Mouse (Mus musculus): Measurements from ENCODE around the gene Oaz3. TPM values are rescaled to one million over a fixed set of nuclear protein-coding genes. Genes with fewer than 3 reads are reported as not detected.

Gene Oaz3
- total and polyA plus RNA-seq, 3 experiments = 0.89 to 0.91 TPM; not detected in 1

- no peak for DNase-seq (ENCODE audit: low read depth, low spot score)
- peaks cover 3 to 32% of the 10 kb centered on the region in 2 experiments; a peak in 3 of 4 replicates for H3K4me1 ChIP-seq (ENCODE audit: control insufficient read depth in 1 of 2, insufficient read depth in 2 of 2, low read length in 2 of 2)
- peaks cover 0 to 13% of the 10 kb centered on the region in 2 experiments; a peak in 2 of 4 replicates for H3K36me3 ChIP-seq (ENCODE audit: control insufficient read depth in 1 of 2, insufficient read depth in 2 of 2, low read length in 2 of 2)
- TF ChIP-seq NRF1 (IDR thresholded peaks at IDR 0.05; ENCODE audit: insufficient read depth, low read depth, low read length, poor library complexity, severe bottlenecking) (no peak), MAFK (IDR thresholded peaks at IDR 0.05; ENCODE audit: borderline replicate concordance, low read depth, low read length) (no peak)
- no peaks in the 10 kb centered on the region for H3K79me2 ChIP-seq (ENCODE audit: control insufficient read depth, insufficient read depth, low read length, poor library complexity)
- H3K27ac ChIP-seq (ENCODE audit: control insufficient read depth, low read depth, low read length) = no peak overlapping the region
- no peak overlapping the region for H3K4me3 ChIP-seq (ENCODE audit: control insufficient read depth in 1 of 2, insufficient read depth in 1 of 2, low read depth in 2 of 2, low read length in 2 of 2)
- H3K9ac ChIP-seq (ENCODE audit: control insufficient read depth, low read depth, low read length, poor library complexity, severe bottlenecking) = no peak overlapping the region
- H3K27me3 ChIP-seq (ENCODE audit: control insufficient read depth in 1 of 2, insufficient read depth in 2 of 2, low read length in 2 of 2) = no peaks in the 10 kb centered on the region
- H3K9me3 ChIP-seq (replicated peaks; ENCODE audit: insufficient read depth, low read length) = no peaks in the 10 kb centered on the region
These were observed 40.2 kb upstream of the Oaz3 start for GRCm38 (mm10) chr3:94483790-94484439.

- H3K36me3 ChIP-seq (ENCODE audit: control insufficient read depth in 1 of 2, insufficient read depth in 2 of 2, low read length in 2 of 2) = peaks cover 0 to 13% of the 10 kb centered on the region in 2 experiments; a peak in 2 of 4 replicates
- peak; percentile 99 for DNase-seq (ENCODE audit: low read depth, low spot score)
- 0 out of 2 replicates have a peak overlapping the region, but pooled peaks have one; percentile 6 for H3K27ac ChIP-seq (ENCODE audit: control insufficient read depth, low read depth, low read length)
- H3K9ac ChIP-seq (ENCODE audit: control insufficient read depth, low read depth, low read length, poor library complexity, severe bottlenecking) = no peak overlapping the region
- H3K4me3 ChIP-seq (ENCODE audit: control insufficient read depth in 1 of 2, insufficient read depth in 1 of 2, low read depth in 2 of 2, low read length in 2 of 2) = no peak overlapping the region
- no peaks in the 10 kb centered on the region for H3K9me3 ChIP-seq (replicated peaks; ENCODE audit: insufficient read depth, low read length)
- H3K4me1 ChIP-seq (ENCODE audit: control insufficient read depth in 1 of 2, insufficient read depth in 2 of 2, low read length in 2 of 2) = peaks cover 3 to 32% of the 10 kb centered on the region in 2 experiments; a peak in 3 of 4 replicates
- no peaks in the 10 kb centered on the region for H3K79me2 ChIP-seq (ENCODE audit: control insufficient read depth, insufficient read depth, low read length, poor library complexity)
- no peaks in the 10 kb centered on the region for H3K27me3 ChIP-seq (ENCODE audit: control insufficient read depth in 1 of 2, insufficient read depth in 2 of 2, low read length in 2 of 2)
- TF ChIP-seq RAD21 (IDR thresholded peaks at IDR 0.05; ENCODE audit: low read depth, low read length) (no peak), POLR2AphosphoS5 (IDR thresholded peaks at IDR 0.05; ENCODE audit: borderline replicate concordance, low read depth, low read length) (no peak), MAX (IDR thresholded peaks at IDR 0.05; ENCODE audit: low read length) (peak; percentile 28; the same call in 1 of the 2 replicates), TBP (IDR thresholded peaks at IDR 0.05; ENCODE audit: low read depth, low read length) (no peak), RCOR1 (IDR thresholded peaks at IDR 0.05; ENCODE audit: low read depth, low read length) (peak; percentile 87), CHD1 (IDR thresholded peaks at IDR 0.05; ENCODE audit: low read depth, low read length) (no peak), MAZ (IDR thresholded peaks at IDR 0.05; ENCODE audit: low read depth, low read length) (no peak; the same call in 1 of the 2 replicates), MAFK (IDR thresholded peaks at IDR 0.05; ENCODE audit: borderline replicate concordance, low read depth, low read length) (no peak), KAT2A (conservative IDR thresholded peaks at IDR 0.05; ENCODE audit: low read depth, low read length) (no peak), SMC3 (IDR thresholded peaks at IDR 0.05; ENCODE audit: low read depth, low read length) (peak; percentile 16; the same call in 1 of the 2 replicates), MEF2A (IDR thresholded peaks at IDR 0.05; ENCODE audit: extremely low read depth, insufficient replicate concordance, low read depth, low read length, poor library complexity, severe bottlenecking) (no peak), BHLHE40 (IDR thresholded peaks at IDR 0.05; ENCODE audit: borderline replicate concordance, low read depth, low read length) (no peak), NELFE (IDR thresholded peaks at IDR 0.05; ENCODE audit: low read depth, low read length) (no peak), ETS1 (IDR thresholded peaks at IDR 0.05; ENCODE audit: low read depth, low read length) (peak; percentile 90), ELF1 (IDR thresholded peaks at IDR 0.05; ENCODE audit: low read depth, low read length) (0 out of 2 replicates have a peak, but pooled peaks have one; percentile 30), USF1 (IDR thresholded peaks at IDR 0.05; ENCODE audit: low read depth, low read length) (no peak), UBTF (IDR thresholded peaks at IDR 0.05; ENCODE audit: borderline replicate concordance, insufficient read depth, low read depth, low read length) (no peak), CTCF (IDR thresholded peaks at IDR 0.05 in 2 of 3, conservative IDR thresholded peaks at IDR 0.05 in 1 of 3; ENCODE audit: control insufficient read depth in 1 of 3, insufficient read depth in 1 of 3, low read depth in 2 of 3, low read length in 3 of 3, poor library complexity in 1 of 3, severe bottlenecking in 1 of 3) (no peak), POLR2A (IDR thresholded peaks at IDR 0.05; ENCODE audit: control insufficient read depth in 1 of 2, insufficient read depth in 1 of 2, low read depth in 1 of 2, low read length in 2 of 2, poor library complexity in 1 of 2) (no peak), TCF12 (IDR thresholded peaks at IDR 0.05; ENCODE audit: low read depth, low read length) (0 out of 2 replicates have a peak, but pooled peaks have one; percentile 31), E2F4 (IDR thresholded peaks at IDR 0.05; ENCODE audit: borderline replicate concordance, low read depth, low read length) (0 out of 2 replicates have a peak, but pooled peaks have one; percentile 47), MXI1 (IDR thresholded peaks at IDR 0.05; ENCODE audit: low read depth, low read length) (no peak), MYC (IDR thresholded peaks at IDR 0.05; ENCODE audit: low read depth, low read length) (peak; percentile 41; the same call in 1 of the 2 replicates), HCFC1 (IDR thresholded peaks at IDR 0.05; ENCODE audit: low read depth, low read length) (peak; percentile 69), MYB (IDR thresholded peaks at IDR 0.05; ENCODE audit: low read depth, low read length) (no peak), SIN3A (IDR thresholded peaks at IDR 0.05; ENCODE audit: low read length) (no peak; the same call in 1 of the 2 replicates), ZNF384 (IDR thresholded peaks at IDR 0.05; ENCODE audit: low read depth, low read length) (no peak), GATA1 (IDR thresholded peaks at IDR 0.05; ENCODE audit: low read depth, low read length) (peak; percentile 64)
These were observed 39.2 kb upstream of the Oaz3 start for GRCm38 (mm10) chr3:94482764-94483385.

Data from MEL (cell line).